Mouse (Mus musculus) right cerebral cortex, postnatal 14 days (tissue): ENCODE data around the gene 1700018G05Rik.
A peak's percentile ranks its signal among the peaks of the same experiment; 100 is the strongest.
"Not testable (repeated sequence)": the region's sequence is repeated elsewhere in the genome, so short reads cannot be mapped to it uniquely, and the experiment has no call there.

Experiments used
- DNase-seq: peaks from one replicate; pipeline ENCODE4 v3.0.0; 2022

Gene 1700018G05Rik

GRCm38 (mm10) chrX:102928072-102928471 lies at the start of gene 1700018G05Rik:
Gene 1700018G05Rik, plus strand, starts transcription at chrX:102928372.
- DNase-seq, result not testable (repeated sequence)

- DNase-seq, result not testable (repeated sequence)
Observed at GRCm38 (mm10) chrX:102908587-102908986, 19.6 kb upstream of the 1700018G05Rik start, which contains the start of the genes Dmrtc1a and 1700011M02Rik. Gene Dmrtc1a, minus strand, starts transcription at chrX:102908687. Gene 1700011M02Rik, plus strand, starts transcription at chrX:102908905.

- not testable (repeated sequence) for DNase-seq
Observed at GRCm38 (mm10) chrX:102914823-102915222, 13.3 kb upstream of the 1700018G05Rik start.

- peak; percentile 12 for DNase-seq
Observed at GRCm38 (mm10) chrX:102926707-102927106, 1.5 kb upstream of the 1700018G05Rik start.

GRCm38 (mm10) chrX:102932992-102933570 lies 4.9 kb downstream of the 1700018G05Rik start:
- DNase-seq, result no peak

GRCm38 (mm10) chrX:102933571-102934394 lies 5.6 kb downstream of the 1700018G05Rik start:
- peak; percentile 59 for DNase-seq

- no peak for DNase-seq
Observed at GRCm38 (mm10) chrX:102934395-102934764, 6.2 kb downstream of the 1700018G05Rik start.

GRCm38 (mm10) chrX:102936743-102937142 lies 8.6 kb downstream of the 1700018G05Rik start:
- DNase-seq, result no peak

GRCm38 (mm10) chrX:102950136-102950535 lies 22.0 kb downstream of the 1700018G05Rik start:
- DNase-seq, result not testable (repeated sequence)

GRCm38 (mm10) chrX:102958917-102959316 lies 30.7 kb downstream of the 1700018G05Rik start:
- DNase-seq, result no peak

GRCm38 (mm10) chrX:102960581-102960980 lies 32.4 kb downstream of the 1700018G05Rik start:
- no peak for DNase-seq
